Mouse (Mus musculus) Patski (cell line): ENCODE measurements around the gene Adamts14. TPM values are rescaled to one million over a fixed set of nuclear protein-coding genes. Genes with fewer than 3 reads are reported as not detected.

Experiments
- ATAC-seq: fragments of 100-300 bp; one replicate; pipeline ENCODE4 v1.8.0; 2021
- CTCF ChIA-PET: fragments of 350-600 bp; sonication (Branson Sonifier 250); formaldehyde crosslinking; loops from one replicate; lab custom pipeline; 2022; ENCODE audit warnings: inconsistent platforms; lab: Charles Lee
- POLR2A ChIA-PET: fragments of 350-600 bp; sonication (Branson Sonifier 250); formaldehyde crosslinking; loops from one replicate; lab custom pipeline; 2022; ENCODE audit warnings: antibody characterized with exemption, inconsistent platforms; lab: Charles Lee
- DNase-seq: peaks from one replicate; pipeline ENCODE4 v3.0.0-alpha.2; 2011; ENCODE audit warnings: low read depth, low spot score
- H3K27me3 ChIP-seq: fragments of 371-371 bp; one replicate; pipeline ENCODE4 v1.5.1; 2021
- CTCF ChIP-seq: fragments of 100-300 bp; IDR thresholded peaks from one replicate; pipeline ENCODE4 v1.5.1; 2021
- in situ Hi-C: fragments of 300-500 bp; cut with MboI; formaldehyde crosslinking; loops from 3 replicates; pipeline ENCODE4 v1.11.1; 2018; ENCODE audit warnings: low pct_unique_long_range_greater_than_20kb, mixed read lengths
- polyA plus RNA-seq: library from polyadenylated mRNA; unstranded; gene quantifications from one replicate; pipeline ENCODE4 v1.2.3, GENCODE M21; 2021

Adamts14 gene
- polyA plus RNA-seq, 1 experiment from 2014 or later, result 13.2 TPM

- ChIA-PET POLR2A (no interaction called here), CTCF (interaction anchor here (1.1 kb wide), 1 partner anchor 18 kb away, joined by 3 read pairs; no protein-coding TSS in a partner anchor)
- in situ Hi-C loops, result no loop called here
- no peak for DNase-seq
- no peak for TF ChIP-seq CTCF
- ATAC-seq, result no peak
- no peaks in the 10 kb centered on the region for H3K27me3 ChIP-seq
Observed at GRCm38 (mm10) chr10:61297477-61297876, 24.2 kb upstream of the Adamts14 start, which contains the start of gene Prf1. Prf1 (plus strand) TSS chr10:61297833.

DNA sequence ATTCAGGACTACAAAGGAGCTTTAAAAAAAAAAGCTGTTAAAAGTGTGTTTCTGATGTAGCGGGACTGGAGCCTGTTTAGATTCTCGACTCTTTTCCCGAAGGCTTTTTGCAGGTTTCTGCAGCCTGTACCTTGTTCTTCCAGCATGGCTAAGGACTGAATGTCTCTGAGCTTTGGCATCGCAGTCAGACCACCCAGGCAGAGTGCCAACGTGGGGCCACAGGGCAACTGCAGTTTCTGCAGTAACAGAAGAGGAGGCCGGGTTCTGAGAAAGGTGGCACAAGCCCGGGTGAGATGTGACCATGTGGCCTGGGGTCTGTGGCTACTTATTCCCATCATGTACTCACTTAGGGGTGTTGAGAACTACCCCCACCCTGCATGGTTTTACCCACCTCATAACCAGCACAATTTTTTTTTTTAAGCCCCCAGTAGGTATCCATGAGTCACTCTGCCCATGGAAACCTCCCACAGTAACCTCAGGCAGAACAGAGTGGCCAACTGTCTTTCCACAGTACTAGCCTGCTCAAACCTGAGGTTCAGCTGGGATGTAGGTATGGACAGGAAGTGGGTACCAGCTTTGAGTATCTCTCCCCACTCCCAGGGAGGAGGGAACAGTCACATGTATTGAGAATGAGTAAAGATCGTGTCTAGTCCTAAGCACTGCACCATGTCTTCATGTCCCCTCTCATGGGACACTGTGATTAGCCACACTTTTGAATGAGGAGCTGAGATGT is 23.6 kb upstream of the Adamts14 start:
- CTCF ChIA-PET, result interaction anchor here (1.1 to 1.4 kb wide), 2 partner anchors 9 to 17 kb away, joined by 3 to 4 read pairs; no protein-coding TSS in a partner anchor
- in situ Hi-C loops, result no loop called here
- no peak for TF ChIP-seq CTCF

GRCm38 (mm10) chr10:61294242-61294641 is 21.0 kb upstream of the Adamts14 start:
- in situ Hi-C loops, result no loop called here
- TF ChIP-seq CTCF, result no peak
- H3K27me3 ChIP-seq, result no peaks in the 10 kb centered on the region
- ChIA-PET POLR2A (no interaction called here), CTCF (interaction anchor here (1.8 kb wide), 1 partner anchor 9 kb away, joined by 4 read pairs; no protein-coding TSS in a partner anchor)
- no peak for DNase-seq
- ATAC-seq, result no peak

More for the DNA sequence above, 23.6 kb upstream of the Adamts14 start:
- ATAC-seq (no peak), DNase-seq (no peak)
- POLR2A ChIA-PET, result no interaction called here
- no peaks in the 10 kb centered on the region for H3K27me3 ChIP-seq

DNA sequence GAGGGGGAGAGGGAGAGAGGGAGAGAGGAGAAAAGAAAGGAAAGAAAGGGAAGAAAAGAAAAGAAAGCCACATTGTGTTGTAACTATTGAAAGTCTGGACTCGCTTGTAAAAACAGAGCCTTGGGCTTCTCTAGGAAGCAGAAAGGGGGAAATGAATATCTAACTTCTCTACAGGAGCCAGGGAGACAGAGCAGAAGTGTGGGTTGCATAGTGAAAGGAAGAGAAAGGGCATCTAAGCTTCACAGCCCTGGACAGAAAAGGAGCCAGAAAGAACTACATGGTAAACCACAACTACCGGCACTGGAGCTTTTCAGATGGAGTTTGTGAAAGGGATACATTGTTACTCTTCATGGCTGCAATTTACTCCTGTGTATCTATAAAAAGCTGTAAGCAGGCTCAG is 17.2 kb upstream of the Adamts14 start:
- no peak for DNase-seq
- in situ Hi-C loops, result no loop called here
- POLR2A ChIA-PET, result interaction anchor here (0.9 kb wide), 1 partner anchor 12 kb away, joined by 3 read pairs; no protein-coding TSS in a partner anchor
- CTCF ChIA-PET, result no interaction called here
- TF ChIP-seq CTCF, result no peak
- no peak for ATAC-seq
- no peaks in the 10 kb centered on the region for H3K27me3 ChIP-seq

DNA sequence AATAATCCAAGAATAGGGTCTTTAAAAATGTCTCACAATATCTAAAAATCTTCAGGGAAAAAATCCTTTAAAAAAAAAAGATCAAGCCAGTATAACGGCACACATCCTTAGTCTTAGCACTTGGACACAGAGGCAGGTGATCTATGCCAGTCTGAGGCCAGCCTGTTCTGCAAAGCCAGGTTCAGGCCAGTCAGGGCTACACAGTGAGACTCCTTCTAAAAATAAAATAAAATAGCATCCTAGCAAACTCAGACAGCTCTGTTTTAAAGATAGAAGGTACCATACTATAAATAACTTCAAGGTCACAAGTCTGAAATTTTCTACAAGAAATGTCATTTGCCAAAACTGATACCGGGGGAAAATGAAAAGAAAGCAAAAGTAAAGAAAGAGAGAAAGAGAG is 16.8 kb upstream of the Adamts14 start:
- TF ChIP-seq CTCF, result no peak
- CTCF ChIA-PET, result interaction anchor here (1.3 kb wide), 1 partner anchor 12 kb away, joined by 3 read pairs; no protein-coding TSS in a partner anchor
- ATAC-seq (no peak), DNase-seq (no peak)
- POLR2A ChIA-PET, result interaction anchor here (0.5 to 0.9 kb wide), 2 partner anchors 12 to 509 kb away, joined by 3 read pairs; no protein-coding TSS in a partner anchor
- in situ Hi-C loops, result no loop called here
- H3K27me3 ChIP-seq, result no peaks in the 10 kb centered on the region

DNA sequence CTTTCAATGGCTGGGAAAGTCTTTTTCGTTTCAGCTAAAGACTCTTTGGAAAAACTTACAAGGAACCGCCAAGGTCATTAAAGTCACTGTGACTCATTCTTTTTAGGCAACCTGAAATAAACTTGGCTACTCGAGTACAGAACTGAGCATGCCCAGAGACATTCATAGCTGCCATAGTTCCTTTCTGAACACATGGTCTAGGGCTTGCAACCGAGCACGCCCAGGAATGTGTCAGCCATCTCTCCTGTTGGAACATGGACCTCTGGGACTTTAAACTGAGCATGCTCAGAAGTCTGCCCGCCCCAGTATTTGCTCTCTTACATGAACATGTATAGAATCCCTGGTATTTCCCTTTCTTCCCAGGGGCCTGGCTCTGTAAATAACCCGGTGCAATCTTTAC is 13.0 kb upstream of the Adamts14 start:
- POLR2A ChIA-PET, result interaction anchor here (0.8 kb wide), 1 partner anchor 13 kb away, joined by 3 read pairs; the partner anchor contains the start of gene Adamts14
- ATAC-seq (no peak), DNase-seq (no peak)
- H3K27me3 ChIP-seq, result no peaks in the 10 kb centered on the region
- CTCF ChIA-PET, result interaction anchor here (1.3 to 1.9 kb wide), 3 partner anchors 10 to 87 kb away, joined by 3 to 15 read pairs (median 5); no protein-coding TSS in a partner anchor
- in situ Hi-C loops, result no loop called here
- no peak for TF ChIP-seq CTCF

DNA sequence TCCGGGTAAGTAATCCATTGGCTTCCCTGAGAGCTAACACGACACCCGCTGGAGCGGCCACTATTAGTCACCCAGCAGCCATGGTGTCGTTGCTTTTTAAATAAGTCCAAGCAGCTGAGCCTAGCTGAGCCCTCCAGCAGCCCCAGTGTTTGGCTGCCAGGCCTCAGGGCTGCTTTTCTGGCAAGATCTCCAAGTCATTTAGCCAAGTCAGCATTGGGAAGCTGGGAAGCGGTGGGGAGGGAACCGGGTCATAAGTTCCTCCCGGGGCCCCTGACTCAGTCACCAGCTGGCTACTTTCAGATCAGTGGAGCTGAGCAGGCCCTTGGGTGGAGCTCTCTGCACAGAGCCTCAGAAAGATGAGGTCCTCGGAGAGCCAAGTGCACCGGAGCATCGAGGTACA is 12.0 kb upstream of the Adamts14 start:
- DNase-seq, result peak; percentile 85
- CTCF ChIA-PET, result interaction anchor here (0.9 to 1.9 kb wide), 7 partner anchors 9 to 86 kb away, joined by 3 to 15 read pairs (median 5); no protein-coding TSS in a partner anchor

GRCm38 (mm10) chr10:61284309-61284708 is 11.1 kb upstream of the Adamts14 start:
- no peak for DNase-seq
- CTCF ChIA-PET, result interaction anchor here (1.0 to 1.9 kb wide), 2 partner anchors 8 to 53 kb away, joined by 3 to 15 read pairs; no protein-coding TSS in a partner anchor
- POLR2A ChIA-PET, result no interaction called here
- TF ChIP-seq CTCF, result no peak
- no peak for ATAC-seq
- H3K27me3 ChIP-seq, result no peaks in the 10 kb centered on the region
- in situ Hi-C loops, result no loop called here

More for the DNA sequence above, 12.0 kb upstream of the Adamts14 start:
- ATAC-seq, result peak; percentile 79
- no peaks in the 10 kb centered on the region for H3K27me3 ChIP-seq
- POLR2A ChIA-PET, result interaction anchor here (0.6 to 1.1 kb wide), 2 partner anchors 20 to 74 kb away, joined by 3 to 5 read pairs; no protein-coding TSS in a partner anchor
- no peak for TF ChIP-seq CTCF
- in situ Hi-C loops, result no loop called here

- TF ChIP-seq CTCF, result no peak
- H3K27me3 ChIP-seq, result no peaks in the 10 kb centered on the region
- ATAC-seq (no peak), DNase-seq (no peak)
- POLR2A ChIA-PET, result no interaction called here
- in situ Hi-C loops, result no loop called here
- CTCF ChIA-PET, result no interaction called here
Observed at GRCm38 (mm10) chr10:61281115-61281514, 7.9 kb upstream of the Adamts14 start.

GRCm38 (mm10) chr10:61277918-61278674 is 4.9 kb upstream of the Adamts14 start:
- no peak for TF ChIP-seq CTCF
- CTCF ChIA-PET, result interaction anchor here (1.0 kb wide), 1 partner anchor 11 kb away, joined by 3 read pairs; no protein-coding TSS in a partner anchor
- DNase-seq (peak; percentile 89), ATAC-seq (peak; percentile 89)
- no peaks in the 10 kb centered on the region for H3K27me3 ChIP-seq
- POLR2A ChIA-PET, result no interaction called here
- in situ Hi-C loops, result no loop called here
